Mouse (Mus musculus): ENCODE results near the gene Rab4b.

GRCm38 (mm10) chr7:27133757-27134156 lies 44.9 kb downstream of the Rab4b start:
- TF ChIP-seq CTCF (conservative IDR thresholded peaks at IDR 0.05; ENCODE audit: insufficient read depth, insufficient read length, low read depth, low read length) (no peak), POLR2A (IDR thresholded peaks at IDR 0.05; ENCODE audit: low read depth, low read length) (no peak)
